Comparison of ENCODE assay signal across 10 mouse cellular contexts in the genomic region with DNA sequence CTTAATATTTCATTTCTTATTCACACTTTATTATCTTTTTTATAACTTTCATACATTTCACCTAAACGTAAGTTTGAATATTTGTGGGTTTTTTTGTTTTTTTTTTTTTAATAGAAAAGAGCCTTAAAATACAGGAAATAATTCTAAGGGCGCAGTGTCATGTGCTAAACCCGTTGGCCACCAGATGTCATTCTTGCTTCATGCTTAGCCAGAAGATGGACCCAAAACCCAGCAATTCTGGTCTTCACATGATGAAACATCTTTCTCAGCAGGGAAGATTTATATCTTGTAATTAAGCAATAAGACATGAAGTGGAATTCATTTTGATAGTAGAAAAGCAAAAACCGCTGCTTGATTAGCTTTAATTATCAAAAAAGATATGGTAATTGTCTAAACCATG. TPM values are rescaled to one million over a fixed set of nuclear protein-coding genes. Genes with fewer than 3 reads are reported as not detected.
DNase-seq lines count a peak whose midpoint lies in the region; ATAC-seq lines count a peak whose summit lies in the region.
"Had no signal": no experiment of that assay in that cellular context is flagged by ENCODE, and none has a peak within 500 bp of the region (broad histone marks: within the 10 kb centered on the region; RNA-seq: fewer than 3 reads in every experiment).

No protein-coding gene starts in this region.

- WGBS in kidney, embryonic 15.5 days = 81% methylated on average over 4 of the region's 4 CpGs

- H3K4me2 ChIP-seq in kidney, embryonic 15.5 days = no peak overlapping the region

- H3K4me1 ChIP-seq in kidney, embryonic 15.5 days = no peaks in the 10 kb centered on the region

- ATAC-seq in cerebellum, adult (ENCODE audit: insufficient number of reproducible peaks, low FRiP score, low TSS enrichment) = no peak
- no peak for ATAC-seq in kidney, embryonic 15.5 days (replicated peaks; ENCODE audit: low FRiP score)
- ATAC-seq: CD4-positive, CD25-positive, alpha-beta regulatory T cell, adult 4 months had no signal

- H3K4me3 ChIP-seq in kidney, embryonic 15.5 days (replicated peaks) = no peak overlapping the region

- no peaks in the 10 kb centered on the region for H3K9me3 ChIP-seq in kidney, embryonic 15.5 days (replicated peaks)

- peak; percentile 41 to 42 for DNase-seq in cerebellum, postnatal 10 days
- DNase-seq in kidney, postnatal 10 days = peak; percentile 31
- DNase-seq in right cerebral cortex, postnatal 10 days (ENCODE audit: low spot score in 2 of 2) = peak; percentile 31 to 42
- no peak for DNase-seq in right cerebral cortex, postnatal 14 days
- DNase-seq in urinary bladder, postnatal 36 days (ENCODE audit: low spot score in 2 of 2) = no peak
- no peak for DNase-seq in adrenal gland, postnatal 14 days

- no peak overlapping the region for H3K9ac ChIP-seq in kidney, embryonic 15.5 days

- H3K27me3 ChIP-seq in kidney, embryonic 15.5 days = no peaks in the 10 kb centered on the region

- no peak overlapping the region for H3K27ac ChIP-seq in kidney, embryonic 15.5 days
- H3K27ac ChIP-seq: macrophage had no signal

- no peaks in the 10 kb centered on the region for H3K36me3 ChIP-seq in kidney, embryonic 15.5 days

RNA-seq across cellular contexts. Expression of gene Fbxl17, which starts 47.6 kb away (rescaled TPM):
- polyA plus RNA-seq in kidney, embryonic 15.5 days (2015; fragmentation: Nextera tagmentation; extraction: Ambion mirVana) = 5.0 and 5.7 TPM in 2 replicates
- total RNA-seq in adrenal gland, postnatal 14 days (2021) = 24.2 and 30.8 TPM in 2 replicates

Comparison
In these comparisons a context has a peak if more than half of its experiments do, and no peak if none do; other contexts are left out.
1. DNase-seq: peak in cerebellum, postnatal 10 days (2 of 2), kidney, postnatal 10 days (single experiment) and right cerebral cortex, postnatal 10 days (2 of 2); none in right cerebral cortex, postnatal 14 days (single experiment), urinary bladder, postnatal 36 days (0 of 2) and adrenal gland, postnatal 14 days (single experiment).